Mouse (Mus musculus) megakaryocyte, embryonic 14.5 days (primary cell): ENCODE measurements around the gene Mcm10. TPM values are rescaled to one million over a fixed set of nuclear protein-coding genes. Genes with fewer than 3 reads are reported as not detected.

Source experiments
- H3K27me3 ChIP-seq: replicated peaks from 2 replicates; pipeline ENCODE3; 2012; ENCODE audit warnings: inconsistent platforms
- H3K36me3 ChIP-seq: replicated peaks from 2 replicates; pipeline ENCODE3; 2012; ENCODE audit warnings: low read length, inconsistent platforms, mixed read lengths
- H3K4me1 ChIP-seq: 2 replicates; pipeline ENCODE4 v1.6.1; 2012; ENCODE audit warnings: inconsistent platforms
- H3K4me3 ChIP-seq: replicated peaks from 2 replicates; pipeline ENCODE3; 2012; ENCODE audit warnings: moderate library complexity, mild to moderate bottlenecking, inconsistent platforms
- H3K9me3 ChIP-seq: 2 replicates; pipeline ENCODE4 v1.6.1; 2012; ENCODE audit warnings: inconsistent platforms
- FLI1 ChIP-seq: IDR thresholded peaks from 2 replicates; pipeline ENCODE4 v1.6.1; 2012; ENCODE audit warnings: low read length, inconsistent platforms, mixed read lengths
- GATA1 ChIP-seq: IDR thresholded peaks from 3 replicates; pipeline ENCODE4 v1.6.1; 2012; ENCODE audit warnings: mixed read lengths, low read length, inconsistent platforms, borderline replicate concordance
- polyA plus RNA-seq: library from polyadenylated mRNA; stranded (reverse); fragments of >175 nt; gene quantifications from 2 replicates; pipeline ENCODE4 v1.2.3, GENCODE M21; 2012; ENCODE audit warnings: low replicate concordance; ENCODE audit not compliant: insufficient read depth

Mcm10 gene
- polyA plus RNA-seq, 1 experiment: 6.6 TPM

- no peaks in the 10 kb centered on the region for H3K9me3 ChIP-seq
- no peaks in the 10 kb centered on the region for H3K27me3 ChIP-seq
- no peak for TF ChIP-seq FLI1
- no peak for TF ChIP-seq GATA1
- H3K4me1 ChIP-seq: peaks cover 89% of the 10 kb centered on the region
- peak overlapping the region; percentile 78 for H3K4me3 ChIP-seq
- peaks cover 92% of the 10 kb centered on the region for H3K36me3 ChIP-seq
Observed at GRCm38 (mm10) chr2:5042616-5043475, 30.3 kb upstream of the Mcm10 start.

GRCm38 (mm10) chr2:5041854-5042253 is 29.3 kb upstream of the Mcm10 start:
- TF ChIP-seq GATA1 (no peak), FLI1 (no peak)
- H3K9me3 ChIP-seq: no peaks in the 10 kb centered on the region
- peaks cover 86% of the 10 kb centered on the region for H3K4me1 ChIP-seq
- no peaks in the 10 kb centered on the region for H3K27me3 ChIP-seq
- peaks cover 92% of the 10 kb centered on the region for H3K36me3 ChIP-seq
- no peak overlapping the region for H3K4me3 ChIP-seq

DNA sequence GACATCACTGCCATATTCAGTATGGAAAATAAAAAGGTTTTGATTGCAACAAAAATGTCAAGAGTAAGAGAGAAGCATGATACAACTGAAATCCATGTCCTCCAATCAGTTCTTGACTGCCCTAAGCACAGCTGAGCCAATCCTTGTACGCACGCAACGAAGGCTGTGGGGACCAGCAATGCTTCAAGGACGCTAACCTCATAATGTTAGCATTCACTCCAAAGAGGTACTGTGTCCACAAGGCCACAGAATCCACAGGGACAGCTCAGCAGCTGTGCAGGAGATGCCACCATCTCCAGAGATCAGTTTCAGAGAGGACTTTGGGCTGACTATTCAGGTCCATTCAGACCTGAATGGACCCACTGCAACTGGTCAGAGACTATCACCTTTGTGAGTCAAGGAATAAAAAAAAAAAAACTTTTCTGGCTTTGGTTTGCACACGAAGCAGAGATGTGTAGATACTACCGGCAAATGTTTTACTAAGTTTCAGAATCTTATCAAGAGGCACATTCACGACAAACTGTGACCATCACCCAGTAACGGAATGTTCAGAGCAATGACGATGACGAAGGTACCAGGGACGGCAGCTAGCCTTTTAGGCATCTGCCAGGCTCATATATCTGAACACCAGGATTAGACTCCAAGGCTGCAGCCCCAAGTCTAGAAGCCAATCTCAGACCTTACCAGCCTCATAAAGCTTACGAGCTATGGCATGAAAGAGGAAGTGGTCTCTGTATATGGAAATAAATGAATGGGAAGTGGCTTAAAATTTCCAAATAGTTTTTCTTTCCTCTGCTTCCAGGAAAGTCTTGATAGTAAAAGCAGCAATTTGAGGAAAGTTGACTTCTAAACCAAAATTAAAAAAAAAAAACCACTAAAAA is 27.9 kb upstream of the Mcm10 start:
- Histone ChIP-seq H3K36me3 (peaks cover 92% of the 10 kb centered on the region), H3K4me3 (no peak overlapping the region), H3K27me3 (no peaks in the 10 kb centered on the region), H3K4me1 (peaks cover 82% of the 10 kb centered on the region), H3K9me3 (no peaks in the 10 kb centered on the region)
- TF ChIP-seq GATA1 (no peak), FLI1 (no peak)

DNA sequence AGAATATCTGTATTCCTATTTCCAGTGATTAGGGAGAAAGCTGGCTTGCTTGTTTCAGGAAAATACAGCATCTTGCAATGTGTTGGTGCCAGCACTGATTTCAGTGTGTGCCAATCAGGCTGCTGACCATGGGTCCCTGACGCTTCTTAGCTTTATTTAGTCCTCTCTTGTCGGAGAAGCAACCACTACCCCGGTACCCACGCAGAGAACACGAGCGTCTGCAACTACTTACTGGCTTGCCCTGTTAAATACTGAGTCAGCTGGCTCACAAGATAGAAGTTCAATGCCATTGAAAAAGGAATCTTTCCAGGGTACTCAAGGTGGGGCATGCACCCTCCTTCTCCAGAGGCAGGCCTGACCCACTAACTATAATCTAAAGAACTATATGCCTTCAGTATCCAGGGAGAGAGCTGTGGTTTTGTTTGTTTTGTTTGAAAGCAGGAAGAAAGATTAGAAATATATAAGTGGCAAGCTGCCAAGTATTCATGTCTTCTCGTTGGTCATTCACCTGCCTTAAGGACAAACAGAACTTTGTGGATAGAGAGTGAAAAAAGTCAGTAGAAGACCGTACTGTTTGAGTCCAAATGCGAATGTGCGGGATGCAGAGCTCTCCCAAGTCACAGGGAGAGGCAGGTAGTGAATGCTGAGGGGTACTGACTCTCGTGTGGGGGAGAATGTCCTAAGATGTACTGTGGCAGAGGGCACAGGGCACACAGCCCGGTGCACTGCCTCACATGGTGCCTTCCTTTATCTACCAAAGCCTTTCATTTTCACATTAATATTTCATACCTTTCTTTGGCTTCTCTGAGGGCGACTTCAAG is 27.0 kb upstream of the Mcm10 start:
- TF ChIP-seq FLI1 (no peak), GATA1 (no peak)
- Histone ChIP-seq H3K27me3 (no peaks in the 10 kb centered on the region), H3K36me3 (peaks cover 95% of the 10 kb centered on the region), H3K9me3 (no peaks in the 10 kb centered on the region), H3K4me1 (peaks cover 82% of the 10 kb centered on the region), H3K4me3 (no peak overlapping the region)

GRCm38 (mm10) chr2:5038320-5038719 is 25.7 kb upstream of the Mcm10 start:
- Histone ChIP-seq H3K36me3 (peaks cover 93% of the 10 kb centered on the region), H3K4me3 (no peak overlapping the region), H3K9me3 (no peaks in the 10 kb centered on the region), H3K4me1 (peaks cover 82% of the 10 kb centered on the region), H3K27me3 (no peaks in the 10 kb centered on the region)
- TF ChIP-seq GATA1 (no peak), FLI1 (no peak)

DNA sequence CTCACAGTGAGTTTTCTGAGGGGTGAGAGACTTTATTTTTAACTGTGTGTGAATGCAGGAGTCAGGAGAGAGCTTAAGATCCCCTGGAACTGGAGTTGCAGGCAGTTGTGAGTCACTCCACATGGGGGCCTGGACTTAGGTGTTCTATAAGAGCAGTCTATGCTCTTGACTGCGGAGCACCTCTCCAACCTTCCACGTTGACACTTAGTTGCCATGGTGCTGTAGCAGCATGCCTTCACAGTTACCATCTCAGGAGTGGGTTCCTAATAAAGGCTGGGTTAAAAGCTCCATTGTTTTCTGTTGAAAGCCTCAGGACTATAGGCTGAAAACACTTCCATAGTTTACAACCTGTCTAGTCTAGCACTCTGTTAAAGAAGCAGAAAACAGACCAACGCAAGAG is 24.8 kb upstream of the Mcm10 start:
- Histone ChIP-seq H3K9me3 (no peaks in the 10 kb centered on the region), H3K36me3 (peaks cover 93% of the 10 kb centered on the region), H3K4me1 (peaks cover 82% of the 10 kb centered on the region), H3K27me3 (no peaks in the 10 kb centered on the region), H3K4me3 (no peak overlapping the region)
- TF ChIP-seq GATA1 (no peak), FLI1 (no peak)

GRCm38 (mm10) chr2:5036411-5037076 is 24.0 kb upstream of the Mcm10 start:
- Histone ChIP-seq H3K27me3 (no peaks in the 10 kb centered on the region), H3K36me3 (peaks cover 93% of the 10 kb centered on the region), H3K9me3 (no peaks in the 10 kb centered on the region), H3K4me1 (peaks cover 78% of the 10 kb centered on the region), H3K4me3 (peak overlapping the region; percentile 47)
- TF ChIP-seq GATA1: no peak
- no peak for TF ChIP-seq FLI1

GRCm38 (mm10) chr2:5035241-5035640 is 22.6 kb upstream of the Mcm10 start:
- no peak for TF ChIP-seq GATA1
- TF ChIP-seq FLI1: no peak
- H3K4me1 ChIP-seq: peaks cover 67% of the 10 kb centered on the region
- no peaks in the 10 kb centered on the region for H3K9me3 ChIP-seq
- H3K4me3 ChIP-seq: no peak overlapping the region
- peaks cover 95% of the 10 kb centered on the region for H3K36me3 ChIP-seq
- no peaks in the 10 kb centered on the region for H3K27me3 ChIP-seq

- Histone ChIP-seq H3K27me3 (no peaks in the 10 kb centered on the region), H3K4me1 (peaks cover 64% of the 10 kb centered on the region), H3K36me3 (peaks cover 95% of the 10 kb centered on the region), H3K4me3 (no peak overlapping the region), H3K9me3 (no peaks in the 10 kb centered on the region)
- no peak for TF ChIP-seq GATA1
- no peak for TF ChIP-seq FLI1
Observed at GRCm38 (mm10) chr2:5034801-5035200, 22.2 kb upstream of the Mcm10 start.
